Comparison of ENCODE assay signal across 27 mouse cellular contexts in the genomic region with DNA sequence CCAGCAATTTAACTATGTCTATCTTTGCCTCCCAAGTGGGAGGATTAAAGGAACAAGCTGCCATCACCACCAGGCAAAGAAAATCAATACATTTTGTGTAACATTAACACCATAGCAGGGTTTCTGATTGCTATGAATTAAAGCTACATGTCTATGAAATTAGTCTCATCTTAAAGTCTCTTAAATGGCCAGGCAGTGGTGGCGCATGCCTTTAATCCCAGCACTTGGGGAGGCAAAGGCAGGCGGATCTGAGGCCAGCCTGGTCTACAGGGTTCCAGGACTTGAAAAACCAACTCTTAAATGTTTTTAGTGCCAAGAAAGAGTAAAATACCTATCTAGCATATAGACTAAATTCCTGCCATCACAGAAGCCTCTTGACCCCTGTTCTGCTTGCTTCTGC. TPM values are rescaled to one million over a fixed set of nuclear protein-coding genes. Genes with fewer than 3 reads are reported as not detected.
A peak's percentile ranks its signal among the peaks of the same experiment; 100 is the strongest.
DNase-seq lines count a peak whose midpoint lies in the region; ATAC-seq and TF ChIP-seq lines count a peak whose summit lies in the region.
"Had no signal": no experiment of that assay in that cellular context is flagged by ENCODE, and none has a peak within 500 bp of the region (broad histone marks: within the 10 kb centered on the region; RNA-seq: fewer than 3 reads in every experiment).

No protein-coding gene starts in this region.

- ATAC-seq in frontal cortex, adult (ENCODE audit: low TSS enrichment) = peak; percentile 36; the same call in 1 of the 2 replicates

- TF ChIP-seq CTCF in ES-Bruce4 (IDR thresholded peaks at IDR 0.05; ENCODE audit: low read depth, low read length) = no peak
- no peak for TF ChIP-seq CTCF in cortical plate, adult 2 months (IDR thresholded peaks at IDR 0.05; ENCODE audit: extremely low read depth, insufficient read depth, low read length)

- no peak overlapping the region for H3K9ac ChIP-seq in ES-Bruce4 (ENCODE audit: low read depth, poor library complexity, severe bottlenecking)
- H3K9ac ChIP-seq: embryonic facial prominence, embryonic 12.5 days; forebrain, embryonic 13.5 days; heart, embryonic 12.5 days; hindbrain, embryonic 12.5 days; limb, embryonic 15.5 days; lung, embryonic 14.5 days had no signal

- no peak for TF ChIP-seq POLR2A in ES-Bruce4 (IDR thresholded peaks at IDR 0.05; ENCODE audit: insufficient read depth, low read length)
- TF ChIP-seq POLR2A in cortical plate, adult 2 months (IDR thresholded peaks at IDR 0.05; ENCODE audit: extremely low read depth, insufficient read depth, low read length) = 0 out of 2 replicates have a peak, but pooled peaks have one; percentile 9

- DNase-seq in frontal cortex, postnatal 36 days (ENCODE audit: low spot score in 2 of 2) = no peak
- DNase-seq in layer of hippocampus, adult 11-12 months (ENCODE audit: low spot score) = peak; percentile 2
- no peak for DNase-seq in layer of hippocampus, postnatal 36 days
- no peak for DNase-seq in cerebellum, postnatal 14 days
- no peak for DNase-seq in urinary bladder, postnatal 4 days (ENCODE audit: low spot score in 2 of 2)
- DNase-seq: adrenal gland, postnatal 25 days; cerebellum, adult 9-10 months; gastrocnemius, postnatal 14 days; heart, adult 11 months; heart, postnatal 10 days; kidney, adult 2 months; kidney, postnatal 10 days; left cerebral cortex, postnatal 4 days; midbrain, embryonic 14.5 days; right cerebral cortex, postnatal 4 days; thymus, postnatal 36 days had no signal

- TF ChIP-seq EP300 in ES-Bruce4 (IDR thresholded peaks at IDR 0.05; ENCODE audit: insufficient read depth, low read depth, low read length) = no peak

- H3K36me3 ChIP-seq in ES-Bruce4 (ENCODE audit: control insufficient read depth, insufficient read depth, low read length, poor library complexity, severe bottlenecking) = peaks cover 63% of the 10 kb centered on the region

- no peaks in the 10 kb centered on the region for H3K27me3 ChIP-seq in ES-Bruce4 (ENCODE audit: control insufficient read depth, insufficient read depth, low read length, poor library complexity, severe bottlenecking)
- H3K27me3 ChIP-seq: embryonic facial prominence, embryonic 12.5 days; forebrain, embryonic 13.5 days; heart, embryonic 12.5 days; hindbrain, embryonic 12.5 days; limb, embryonic 15.5 days; megakaryocyte, embryonic 14.5 days had no signal

- H3K4me1 ChIP-seq in ES-Bruce4 (ENCODE audit: control insufficient read depth, insufficient read depth, low read length) = no peaks in the 10 kb centered on the region
- H3K4me1 ChIP-seq in cortical plate, adult 2 months (ENCODE audit: control insufficient read depth, insufficient read depth, low read length) = peaks cover 2% of the 10 kb centered on the region; the same call in 1 of the 2 replicates

- peak overlapping the region; percentile 51; the same call in 1 of the 2 replicates for H3K27ac ChIP-seq in ES-Bruce4 (ENCODE audit: insufficient read depth, low read length)
- no peak overlapping the region for H3K27ac ChIP-seq in cortical plate, adult 2 months (ENCODE audit: insufficient read depth, low read length)
- H3K27ac ChIP-seq: embryonic facial prominence, embryonic 12.5 days; forebrain, embryonic 13.5 days; hindbrain, embryonic 12.5 days had no signal

- no peaks in the 10 kb centered on the region for H3K9me3 ChIP-seq in ES-Bruce4 (replicated peaks; ENCODE audit: control insufficient read depth, insufficient read depth, low read length, poor library complexity, severe bottlenecking)
- H3K9me3 ChIP-seq: embryonic facial prominence, embryonic 12.5 days; forebrain, embryonic 13.5 days; heart, embryonic 12.5 days; hindbrain, embryonic 12.5 days; limb, embryonic 15.5 days; megakaryocyte, embryonic 14.5 days had no signal

- no peak overlapping the region for H3K4me3 ChIP-seq in ES-Bruce4 (ENCODE audit: low read depth, low read length)
- H3K4me3 ChIP-seq in cortical plate, adult 2 months (ENCODE audit: insufficient read depth, low read length) = no peak overlapping the region
- H3K4me3 ChIP-seq: embryonic facial prominence, embryonic 12.5 days; forebrain, embryonic 13.5 days; heart, embryonic 12.5 days; hindbrain, embryonic 12.5 days; layer of hippocampus, adult 2 months; limb, embryonic 15.5 days; megakaryocyte, embryonic 14.5 days had no signal

RNA-seq across cellular contexts. Expression of a gene that starts 7.2 kb away (rescaled TPM):
- total RNA-seq in layer of hippocampus, postnatal 36 days (2021) = 100 to 1,000 TPM; 186 to 194 TPM
- 200 and 211 TPM in 2 replicates for polyA plus RNA-seq in ES-Bruce4 (2011; ENCODE audit: insufficient read depth, insufficient read length, low read depth, missing spikeins)
- polyA plus RNA-seq in cortical plate, adult 2 months (2012; rRNA removed) = 172 and 180 TPM in 2 replicates

RNA-seq across cellular contexts. Expression of a gene that starts 18.0 kb away (rescaled TPM):
- total RNA-seq in layer of hippocampus, postnatal 36 days (2021) = 10 to 100 TPM; 22.6 to 24.0 TPM
- polyA plus RNA-seq in ES-Bruce4 (2011; ENCODE audit: insufficient read depth, insufficient read length, low read depth, missing spikeins) = 16.6 and 18.8 TPM in 2 replicates
- 17.7 and 22.5 TPM in 2 replicates for polyA plus RNA-seq in cortical plate, adult 2 months (2012; rRNA removed)

RNA-seq across cellular contexts. Expression of a gene that starts 41.6 kb away (rescaled TPM):
- 10 to 100 TPM; 14.7 to 17.3 TPM for total RNA-seq in layer of hippocampus, postnatal 36 days (2021)
- polyA plus RNA-seq in ES-Bruce4 (2011; ENCODE audit: insufficient read depth, insufficient read length, low read depth, missing spikeins) = 25.6 and 28.4 TPM in 2 replicates
- polyA plus RNA-seq in cortical plate, adult 2 months (2012; rRNA removed) = 30.6 and 31.7 TPM in 2 replicates

RNA-seq across cellular contexts. Expression of a gene that starts 51.9 kb away (rescaled TPM):
- total RNA-seq in layer of hippocampus, postnatal 36 days (2021) = 1 to 10 TPM; 4.4 to 5.3 TPM
- 1.9 and 2.2 TPM in 2 replicates for polyA plus RNA-seq in ES-Bruce4 (2011; ENCODE audit: insufficient read depth, insufficient read length, low read depth, missing spikeins)
- 10.7 and 11.0 TPM in 2 replicates for polyA plus RNA-seq in cortical plate, adult 2 months (2012; rRNA removed)
